Mouse (Mus musculus): ENCODE measurements at regions not wholly inside any gene's neighbourhood (a gene's known extent, or its start where the extent isn't known, plus 50 kb on each side); places are given as distances from the start of the nearest gene placed in this dataset.
A peak's percentile ranks its signal among the peaks of the same experiment; 100 is the strongest.

DNA sequence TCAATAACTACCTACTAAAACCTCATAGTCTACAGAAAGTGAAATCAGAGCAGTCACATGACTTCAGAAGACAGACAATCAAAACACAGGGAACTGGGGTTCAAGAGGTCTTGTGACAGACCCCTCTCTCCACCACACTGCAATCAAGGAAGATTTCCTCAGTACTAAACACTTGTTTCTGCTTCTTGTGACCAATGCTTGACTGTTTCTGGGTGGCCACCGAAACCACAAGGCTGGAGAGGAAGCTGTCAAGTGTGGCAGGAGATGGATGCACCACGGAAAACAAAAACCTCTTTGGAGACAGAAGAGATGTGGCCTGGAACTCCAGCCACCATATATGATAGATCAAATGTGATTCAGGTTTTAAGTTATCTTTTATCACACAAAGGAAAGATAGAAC lies 225.3 kb upstream of the Il12b start:
- H3K27ac ChIP-seq (ENCODE audit: low read depth, low read length), result no peak overlapping the region
- ATAC-seq (ENCODE audit: low FRiP score), result no peak
- H3K4me1 ChIP-seq (ENCODE audit: control insufficient read depth, insufficient read depth, low read length), result no peaks in the 10 kb centered on the region
- H3K36me3 ChIP-seq (ENCODE audit: control insufficient read depth, insufficient read depth, low read length), result no peaks in the 10 kb centered on the region
- no peak for DNase-seq (ENCODE audit: low spot score, missing footprints)
- no peak overlapping the region for H3K4me2 ChIP-seq
- H3K4me3 ChIP-seq (ENCODE audit: low read depth, low read length), result no peak overlapping the region
- no peaks in the 10 kb centered on the region for H3K27me3 ChIP-seq (ENCODE audit: control insufficient read depth, insufficient read depth, low read length)
- H3K9ac ChIP-seq (ENCODE audit: low read length), result no peak overlapping the region
- no peaks in the 10 kb centered on the region for H3K9me3 ChIP-seq (ENCODE audit: control insufficient read depth, low read length)
- WGBS, result 73% methylated on average over 2 of the region's 2 CpGs

- Histone ChIP-seq H3K36me3 (ENCODE audit: control insufficient read depth, insufficient read depth, low read length) (no peaks in the 10 kb centered on the region), H3K27ac (ENCODE audit: low read depth, low read length) (no peak overlapping the region), H3K4me1 (ENCODE audit: control insufficient read depth, insufficient read depth, low read length) (no peaks in the 10 kb centered on the region), H3K9ac (ENCODE audit: low read length) (no peak overlapping the region), H3K27me3 (ENCODE audit: control insufficient read depth, insufficient read depth, low read length) (no peaks in the 10 kb centered on the region), H3K9me3 (ENCODE audit: control insufficient read depth, low read length) (no peaks in the 10 kb centered on the region), H3K4me3 (ENCODE audit: low read depth, low read length) (no peak overlapping the region), H3K4me2 (no peak overlapping the region)
- no peak for DNase-seq (ENCODE audit: low spot score, missing footprints)
- no peak for ATAC-seq (ENCODE audit: low FRiP score)
- WGBS, result 91% methylated on average over 3 of the region's 3 CpGs
Measured at GRCm38 (mm10) chr11:44179711-44180110, 220.2 kb upstream of the Il12b start.

GRCm38 (mm10) chr11:44183823-44184222 lies 216.0 kb upstream of the Il12b start:
- no peak for ATAC-seq (ENCODE audit: low FRiP score)
- no peak overlapping the region for H3K4me3 ChIP-seq (ENCODE audit: low read depth, low read length)
- H3K9ac ChIP-seq (ENCODE audit: low read length), result no peak overlapping the region
- no peaks in the 10 kb centered on the region for H3K27me3 ChIP-seq (ENCODE audit: control insufficient read depth, insufficient read depth, low read length)
- no peaks in the 10 kb centered on the region for H3K36me3 ChIP-seq (ENCODE audit: control insufficient read depth, insufficient read depth, low read length)
- no peak overlapping the region for H3K27ac ChIP-seq (ENCODE audit: low read depth, low read length)
- no peak for DNase-seq (ENCODE audit: low spot score, missing footprints)
- no peak overlapping the region for H3K4me2 ChIP-seq
- H3K4me1 ChIP-seq (ENCODE audit: control insufficient read depth, insufficient read depth, low read length), result no peaks in the 10 kb centered on the region
- WGBS, result 81% methylated on average over 3 of the region's 3 CpGs
- H3K9me3 ChIP-seq (ENCODE audit: control insufficient read depth, low read length), result no peaks in the 10 kb centered on the region

GRCm38 (mm10) chr11:44185218-44185890 lies 214.5 kb upstream of the Il12b start:
- ATAC-seq (ENCODE audit: low FRiP score) (no peak), DNase-seq (ENCODE audit: low spot score, missing footprints) (no peak)
- Histone ChIP-seq H3K4me2 (no peak overlapping the region), H3K9ac (ENCODE audit: low read length) (no peak overlapping the region), H3K4me3 (ENCODE audit: low read depth, low read length) (no peak overlapping the region), H3K27ac (ENCODE audit: low read depth, low read length) (no peak overlapping the region), H3K27me3 (ENCODE audit: control insufficient read depth, insufficient read depth, low read length) (no peaks in the 10 kb centered on the region), H3K36me3 (ENCODE audit: control insufficient read depth, insufficient read depth, low read length) (no peaks in the 10 kb centered on the region), H3K9me3 (ENCODE audit: control insufficient read depth, low read length) (no peaks in the 10 kb centered on the region), H3K4me1 (ENCODE audit: control insufficient read depth, insufficient read depth, low read length) (no peaks in the 10 kb centered on the region)
- WGBS, result 84% methylated on average over 9 of the region's 9 CpGs

- DNase-seq (ENCODE audit: low spot score, missing footprints), result no peak
Measured at GRCm38 (mm10) chr11:44188202-44188601, 211.7 kb upstream of the Il12b start.

DNA sequence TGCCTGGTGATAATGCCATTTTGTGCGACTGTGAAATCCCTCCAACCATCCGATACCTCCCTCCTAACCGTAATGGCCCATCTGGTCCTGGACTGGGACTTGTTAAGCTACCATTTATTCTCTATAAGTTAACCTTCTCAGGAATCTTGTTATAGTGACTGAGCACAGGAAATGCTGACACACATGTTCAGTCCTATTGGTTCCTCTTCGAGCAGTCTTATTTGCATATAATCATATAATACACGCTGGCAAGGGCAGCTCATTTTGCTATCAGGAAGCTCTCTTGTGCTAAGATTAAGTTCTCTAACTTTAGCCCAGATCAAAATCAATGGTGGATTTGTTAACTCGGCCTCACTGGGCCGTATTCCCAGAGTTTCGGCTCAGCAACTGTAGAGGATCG lies 206.1 kb upstream of the Il12b start:
- 83% methylated on average over 9 of the region's 9 CpGs for WGBS

More at GRCm38 (mm10) chr11:44188202-44188601, 211.7 kb upstream of the Il12b start:
- Histone ChIP-seq H3K4me1 (ENCODE audit: control insufficient read depth, insufficient read depth, low read length) (no peaks in the 10 kb centered on the region), H3K9ac (ENCODE audit: low read length) (no peak overlapping the region), H3K9me3 (ENCODE audit: control insufficient read depth, low read length) (no peaks in the 10 kb centered on the region), H3K4me2 (no peak overlapping the region), H3K27me3 (ENCODE audit: control insufficient read depth, insufficient read depth, low read length) (no peaks in the 10 kb centered on the region), H3K4me3 (ENCODE audit: low read depth, low read length) (no peak overlapping the region), H3K27ac (ENCODE audit: low read depth, low read length) (no peak overlapping the region), H3K36me3 (ENCODE audit: control insufficient read depth, insufficient read depth, low read length) (no peaks in the 10 kb centered on the region)
- WGBS, result 82% methylated on average over 2 of the region's 2 CpGs
- no peak for ATAC-seq (ENCODE audit: low FRiP score)

DNA sequence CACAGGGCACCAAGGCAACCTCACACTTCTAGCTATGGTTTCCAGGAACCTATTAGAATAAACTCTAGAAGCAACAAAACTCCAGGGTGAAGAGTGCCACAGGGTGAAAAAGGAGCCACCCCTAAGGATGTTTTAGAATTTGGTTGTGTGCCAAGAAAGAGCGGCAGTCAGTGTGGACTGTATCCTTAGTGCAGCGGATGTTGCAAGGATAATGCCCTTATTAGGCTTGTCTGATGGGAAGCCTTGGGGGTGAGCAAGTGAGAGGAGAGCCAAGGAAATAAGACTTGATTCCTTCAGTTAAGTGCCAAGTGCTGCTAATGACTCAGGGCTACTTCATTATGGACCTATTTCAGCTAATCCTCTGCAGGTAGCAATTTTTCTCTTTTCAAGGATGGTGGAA lies 197.1 kb upstream of the Il12b start:
- H3K9ac ChIP-seq (ENCODE audit: low read length), result no peak overlapping the region
- DNase-seq (ENCODE audit: low spot score, missing footprints), result peak; percentile 2
- ATAC-seq (ENCODE audit: low FRiP score), result no peak
- 85% methylated on average over 2 of the region's 2 CpGs for WGBS
- H3K36me3 ChIP-seq (ENCODE audit: control insufficient read depth, insufficient read depth, low read length), result no peaks in the 10 kb centered on the region
- no peaks in the 10 kb centered on the region for H3K4me1 ChIP-seq (ENCODE audit: control insufficient read depth, insufficient read depth, low read length)
- H3K9me3 ChIP-seq (ENCODE audit: control insufficient read depth, low read length), result no peaks in the 10 kb centered on the region
- no peak overlapping the region for H3K27ac ChIP-seq (ENCODE audit: low read depth, low read length)
- no peak overlapping the region for H3K4me3 ChIP-seq (ENCODE audit: low read depth, low read length)
- no peak overlapping the region for H3K4me2 ChIP-seq
- no peaks in the 10 kb centered on the region for H3K27me3 ChIP-seq (ENCODE audit: control insufficient read depth, insufficient read depth, low read length)

More for the DNA sequence above, 206.1 kb upstream of the Il12b start:
- ATAC-seq (ENCODE audit: low FRiP score), result no peak
- no peaks in the 10 kb centered on the region for H3K27me3 ChIP-seq (ENCODE audit: control insufficient read depth, insufficient read depth, low read length)
- DNase-seq (ENCODE audit: low spot score, missing footprints), result no peak
- no peaks in the 10 kb centered on the region for H3K4me1 ChIP-seq (ENCODE audit: control insufficient read depth, insufficient read depth, low read length)
- no peaks in the 10 kb centered on the region for H3K9me3 ChIP-seq (ENCODE audit: control insufficient read depth, low read length)
- H3K36me3 ChIP-seq (ENCODE audit: control insufficient read depth, insufficient read depth, low read length), result no peaks in the 10 kb centered on the region
- H3K9ac ChIP-seq (ENCODE audit: low read length), result no peak overlapping the region
- H3K4me2 ChIP-seq, result no peak overlapping the region
- no peak overlapping the region for H3K4me3 ChIP-seq (ENCODE audit: low read depth, low read length)
- H3K27ac ChIP-seq (ENCODE audit: low read depth, low read length), result no peak overlapping the region

DNA sequence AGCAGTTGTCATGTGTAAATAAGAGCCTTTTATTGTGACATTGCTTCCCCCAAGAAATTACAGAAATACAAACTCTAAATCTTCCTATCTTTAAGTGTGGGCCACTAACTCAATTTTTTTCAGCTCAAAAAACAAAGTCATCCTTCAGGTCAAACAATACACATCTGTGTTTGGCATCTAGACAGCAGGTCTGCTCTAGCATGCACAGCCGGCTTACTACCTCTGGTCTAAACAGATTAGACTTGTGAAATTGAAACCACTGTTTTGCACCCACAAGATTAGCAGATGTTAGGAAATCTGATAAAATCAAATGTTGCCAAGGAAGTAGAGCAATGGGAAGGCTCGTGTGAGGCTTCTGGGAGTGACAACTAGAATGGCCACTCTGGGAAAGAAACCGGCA lies 195.5 kb upstream of the Il12b start:
- H3K27ac ChIP-seq (ENCODE audit: low read depth, low read length), result no peak overlapping the region
- no peaks in the 10 kb centered on the region for H3K27me3 ChIP-seq (ENCODE audit: control insufficient read depth, insufficient read depth, low read length)
- no peak overlapping the region for H3K4me3 ChIP-seq (ENCODE audit: low read depth, low read length)
- H3K36me3 ChIP-seq (ENCODE audit: control insufficient read depth, insufficient read depth, low read length), result no peaks in the 10 kb centered on the region
- H3K4me2 ChIP-seq, result no peak overlapping the region
- ATAC-seq (ENCODE audit: low FRiP score), result no peak
- 88% methylated on average over 3 of the region's 3 CpGs for WGBS
- no peak overlapping the region for H3K9ac ChIP-seq (ENCODE audit: low read length)
- DNase-seq (ENCODE audit: low spot score, missing footprints), result peak; percentile 8
- H3K9me3 ChIP-seq (ENCODE audit: control insufficient read depth, low read length), result no peaks in the 10 kb centered on the region
- no peaks in the 10 kb centered on the region for H3K4me1 ChIP-seq (ENCODE audit: control insufficient read depth, insufficient read depth, low read length)

- Histone ChIP-seq H3K27ac (ENCODE audit: low read depth, low read length) (no peak overlapping the region), H3K27me3 (ENCODE audit: control insufficient read depth, insufficient read depth, low read length) (no peaks in the 10 kb centered on the region), H3K4me2 (no peak overlapping the region), H3K4me1 (ENCODE audit: control insufficient read depth, insufficient read depth, low read length) (no peaks in the 10 kb centered on the region), H3K9me3 (ENCODE audit: control insufficient read depth, low read length) (no peaks in the 10 kb centered on the region), H3K9ac (ENCODE audit: low read length) (no peak overlapping the region), H3K4me3 (ENCODE audit: low read depth, low read length) (no peak overlapping the region), H3K36me3 (ENCODE audit: control insufficient read depth, insufficient read depth, low read length) (no peaks in the 10 kb centered on the region)
- ATAC-seq (ENCODE audit: low FRiP score), result no peak
- DNase-seq (ENCODE audit: low spot score, missing footprints), result no peak
- 93% methylated on average over 4 of the region's 4 CpGs for WGBS
Measured at GRCm38 (mm10) chr11:44206866-44207265, 193.0 kb upstream of the Il12b start.
